Mouse (Mus musculus): Measurements from ENCODE around the gene Cd2bp2. TPM values are rescaled to one million over a fixed set of nuclear protein-coding genes. Genes with fewer than 3 reads are reported as not detected.

Cd2bp2 gene
- polyA plus RNA-seq, 1 experiment from 2014 or later: 22.8 TPM

GRCm38 (mm10) chr7:127147901-127148300 is 47.9 kb downstream of the Cd2bp2 start:
- Histone ChIP-seq H3K9me3 (ENCODE audit: control insufficient read depth, low read length) (no peaks in the 10 kb centered on the region), H3K36me3 (ENCODE audit: control insufficient read depth, insufficient read depth, low read length) (no peaks in the 10 kb centered on the region), H3K4me1 (replicated peaks; ENCODE audit: control insufficient read depth, insufficient read depth) (no peaks in the 10 kb centered on the region), H3K4me2 (replicated peaks; ENCODE audit: low read depth) (no peak overlapping the region), H3K4me3 (ENCODE audit: low read depth, low read length) (no peak overlapping the region), H3K27me3 (ENCODE audit: control insufficient read depth, insufficient read depth, low read length) (no peaks in the 10 kb centered on the region), H3K27ac (replicated peaks) (no peak overlapping the region), H3K9ac (ENCODE audit: low read length) (no peak overlapping the region)
- no peak for ATAC-seq (ENCODE audit: low FRiP score, low TSS enrichment)
- DNase-seq (ENCODE audit: low spot score): no peak
- WGBS: 49% methylated on average over 3 of the region's 3 CpGs
- TF ChIP-seq EP300 (optimal IDR thresholded peaks at IDR 0.05) (no peak), CTCF (IDR thresholded peaks at IDR 0.05; ENCODE audit: low read depth) (no peak)

GRCm38 (mm10) chr7:127146267-127146603 is 49.6 kb downstream of the Cd2bp2 start:
- Histone ChIP-seq H3K4me2 (replicated peaks; ENCODE audit: low read depth) (no peak overlapping the region), H3K27me3 (ENCODE audit: control insufficient read depth, insufficient read depth, low read length) (no peaks in the 10 kb centered on the region), H3K4me1 (replicated peaks; ENCODE audit: control insufficient read depth, insufficient read depth) (no peaks in the 10 kb centered on the region), H3K4me3 (ENCODE audit: low read depth, low read length) (no peak overlapping the region), H3K9me3 (ENCODE audit: control insufficient read depth, low read length) (no peaks in the 10 kb centered on the region), H3K9ac (ENCODE audit: low read length) (no peak overlapping the region), H3K36me3 (ENCODE audit: control insufficient read depth, insufficient read depth, low read length) (no peaks in the 10 kb centered on the region), H3K27ac (replicated peaks) (no peak overlapping the region)
- ATAC-seq (ENCODE audit: low FRiP score, low TSS enrichment) (no peak), DNase-seq (ENCODE audit: low spot score) (no peak)
- WGBS: 68% methylated on average over 2 of the region's 2 CpGs
- TF ChIP-seq EP300 (optimal IDR thresholded peaks at IDR 0.05): no peak
- TF ChIP-seq CTCF (IDR thresholded peaks at IDR 0.05; ENCODE audit: low read depth): no peak

DNA sequence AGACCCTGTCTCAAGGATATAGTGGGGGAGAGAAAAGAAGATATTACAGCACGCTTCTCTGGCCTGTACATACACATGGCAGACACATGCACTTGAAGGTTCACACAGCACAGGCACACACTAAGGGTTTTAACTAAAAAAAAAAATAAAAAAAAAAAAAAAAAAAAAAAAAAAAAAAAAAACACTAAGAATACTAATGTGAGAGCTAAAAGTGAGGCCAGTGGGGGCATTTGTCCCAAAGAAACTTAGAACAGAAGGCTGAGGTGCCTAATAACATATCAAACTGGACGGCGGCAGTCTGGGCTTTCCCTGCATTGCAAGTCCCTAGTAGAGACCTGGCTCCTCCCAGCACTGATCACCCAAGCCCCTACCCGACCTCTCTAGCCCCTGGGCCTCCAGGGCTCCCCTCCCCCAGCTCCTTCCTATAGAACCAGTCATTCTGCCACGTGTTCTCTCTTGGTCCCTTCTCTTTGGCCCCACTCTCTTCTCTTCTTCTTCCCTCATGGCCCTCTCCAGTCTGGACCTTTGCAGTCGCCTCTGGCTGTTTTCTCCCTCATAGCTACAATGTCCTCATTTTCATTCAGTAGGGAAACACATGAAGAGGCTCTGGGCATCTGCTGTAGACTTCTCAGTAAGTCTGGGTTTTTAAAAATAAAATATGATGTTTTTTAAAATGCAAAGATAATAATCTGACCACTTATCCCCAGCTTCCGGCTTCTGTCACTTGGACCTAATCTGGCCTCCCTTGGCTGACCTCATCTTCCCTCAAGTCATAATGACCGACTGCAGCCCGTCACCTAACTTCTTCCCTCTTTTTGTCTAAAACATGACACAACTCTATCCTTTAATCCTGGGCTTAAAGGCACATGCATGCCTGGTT is 50.2 kb downstream of the Cd2bp2 start:
- no peaks in the 10 kb centered on the region for H3K9me3 ChIP-seq (ENCODE audit: control insufficient read depth, low read length)
- H3K36me3 ChIP-seq (ENCODE audit: control insufficient read depth, insufficient read depth, low read length): no peaks in the 10 kb centered on the region
- H3K27ac ChIP-seq (replicated peaks): no peak overlapping the region
- no peaks in the 10 kb centered on the region for H3K4me1 ChIP-seq (replicated peaks; ENCODE audit: control insufficient read depth, insufficient read depth)
- H3K4me2 ChIP-seq (replicated peaks; ENCODE audit: low read depth): no peak overlapping the region
- H3K27me3 ChIP-seq (ENCODE audit: control insufficient read depth, insufficient read depth, low read length): no peaks in the 10 kb centered on the region
- DNase-seq (ENCODE audit: low spot score): no peak
- no peak overlapping the region for H3K4me3 ChIP-seq (ENCODE audit: low read depth, low read length)
- no peak for ATAC-seq (ENCODE audit: low FRiP score, low TSS enrichment)
- H3K9ac ChIP-seq (ENCODE audit: low read length): no peak overlapping the region
- WGBS: 61% methylated on average over 9 of the region's 9 CpGs
- no peak for TF ChIP-seq CTCF (IDR thresholded peaks at IDR 0.05; ENCODE audit: low read depth)
- no peak for TF ChIP-seq EP300 (optimal IDR thresholded peaks at IDR 0.05)

DNA sequence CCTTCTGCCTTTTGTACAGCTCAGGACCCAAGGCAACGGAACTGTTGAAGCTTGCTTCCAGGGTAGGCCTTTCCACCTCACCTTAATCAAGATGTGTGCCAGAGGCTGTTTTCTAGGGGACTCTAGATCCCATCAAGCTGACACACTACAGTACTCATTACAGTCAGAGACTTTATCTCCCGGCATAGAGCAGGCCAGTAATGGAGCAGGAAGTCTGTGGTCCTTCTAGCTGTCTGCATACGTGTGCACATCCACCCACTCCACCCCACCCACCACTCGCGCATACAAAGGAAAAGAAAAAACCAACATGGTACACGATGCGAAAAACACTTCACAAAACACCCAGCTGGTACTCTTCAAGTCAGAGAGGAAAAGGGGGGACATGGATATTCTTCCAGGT is 51.4 kb downstream of the Cd2bp2 start:
- no peak for ATAC-seq (ENCODE audit: low FRiP score, low TSS enrichment)
- no peaks in the 10 kb centered on the region for H3K4me1 ChIP-seq (replicated peaks; ENCODE audit: control insufficient read depth, insufficient read depth)
- 76% methylated on average over 7 of the region's 7 CpGs for WGBS

GRCm38 (mm10) chr7:127142666-127143065 is 53.2 kb downstream of the Cd2bp2 start:
- Histone ChIP-seq H3K9ac (ENCODE audit: low read length) (no peak overlapping the region), H3K9me3 (ENCODE audit: control insufficient read depth, low read length) (no peaks in the 10 kb centered on the region), H3K4me1 (replicated peaks; ENCODE audit: control insufficient read depth, insufficient read depth) (no peaks in the 10 kb centered on the region), H3K36me3 (ENCODE audit: control insufficient read depth, insufficient read depth, low read length) (no peaks in the 10 kb centered on the region), H3K27ac (replicated peaks) (no peak overlapping the region), H3K27me3 (ENCODE audit: control insufficient read depth, insufficient read depth, low read length) (no peaks in the 10 kb centered on the region), H3K4me2 (replicated peaks; ENCODE audit: low read depth) (no peak overlapping the region), H3K4me3 (ENCODE audit: low read depth, low read length) (no peak overlapping the region)
- no peak for TF ChIP-seq CTCF (IDR thresholded peaks at IDR 0.05; ENCODE audit: low read depth)
- no peak for TF ChIP-seq EP300 (optimal IDR thresholded peaks at IDR 0.05)
- ATAC-seq (ENCODE audit: low FRiP score, low TSS enrichment): no peak
- no peak for DNase-seq (ENCODE audit: low spot score)
- WGBS: 87% methylated on average over 4 of the region's 4 CpGs

More for the DNA sequence above, 51.4 kb downstream of the Cd2bp2 start:
- Histone ChIP-seq H3K36me3 (ENCODE audit: control insufficient read depth, insufficient read depth, low read length) (no peaks in the 10 kb centered on the region), H3K27ac (replicated peaks) (no peak overlapping the region), H3K4me2 (replicated peaks; ENCODE audit: low read depth) (no peak overlapping the region), H3K27me3 (ENCODE audit: control insufficient read depth, insufficient read depth, low read length) (no peaks in the 10 kb centered on the region), H3K9ac (ENCODE audit: low read length) (no peak overlapping the region), H3K9me3 (ENCODE audit: control insufficient read depth, low read length) (no peaks in the 10 kb centered on the region), H3K4me3 (ENCODE audit: low read depth, low read length) (no peak overlapping the region)
- DNase-seq (ENCODE audit: low spot score): no peak
- TF ChIP-seq CTCF (IDR thresholded peaks at IDR 0.05; ENCODE audit: low read depth): no peak
- no peak for TF ChIP-seq EP300 (optimal IDR thresholded peaks at IDR 0.05)

GRCm38 (mm10) chr7:127142214-127142613 is 53.6 kb downstream of the Cd2bp2 start:
- WGBS: 57% methylated on average over 2 of the region's 2 CpGs
- no peaks in the 10 kb centered on the region for H3K4me1 ChIP-seq (replicated peaks; ENCODE audit: control insufficient read depth, insufficient read depth)

More at GRCm38 (mm10) chr7:127142214-127142613, 53.6 kb downstream of the Cd2bp2 start:
- Histone ChIP-seq H3K4me2 (replicated peaks; ENCODE audit: low read depth) (no peak overlapping the region), H3K27me3 (ENCODE audit: control insufficient read depth, insufficient read depth, low read length) (no peaks in the 10 kb centered on the region), H3K27ac (replicated peaks) (no peak overlapping the region), H3K9ac (ENCODE audit: low read length) (no peak overlapping the region), H3K9me3 (ENCODE audit: control insufficient read depth, low read length) (no peaks in the 10 kb centered on the region), H3K36me3 (ENCODE audit: control insufficient read depth, insufficient read depth, low read length) (no peaks in the 10 kb centered on the region), H3K4me3 (ENCODE audit: low read depth, low read length) (no peak overlapping the region)
- TF ChIP-seq CTCF (IDR thresholded peaks at IDR 0.05; ENCODE audit: low read depth): no peak
- TF ChIP-seq EP300 (optimal IDR thresholded peaks at IDR 0.05): no peak
- DNase-seq (ENCODE audit: low spot score): no peak
- no peak for ATAC-seq (ENCODE audit: low FRiP score, low TSS enrichment)

Other genes with a start within 250 kb of the Cd2bp2 start
- gene Asphd1, start 246.5 kb downstream of the Cd2bp2 start, polyA plus RNA-seq (2015; fragmentation: Nextera tagmentation; extraction: Ambion mirVana): 0.28 and 0.40 TPM in 2 replicates
- 1.5 and 1.6 TPM in 2 replicates for gene Sez6l2, start 245.5 kb downstream of the Cd2bp2 start, polyA plus RNA-seq (2015; fragmentation: Nextera tagmentation; extraction: Ambion mirVana)
- gene Cdipt, start 220.1 kb downstream of the Cd2bp2 start, polyA plus RNA-seq (2015; fragmentation: Nextera tagmentation; extraction: Ambion mirVana): 79.3 and 80.4 TPM in 2 replicates
- 1.5 and 1.7 TPM in 2 replicates for gene Cdiptos, start 220.0 kb downstream of the Cd2bp2 start, polyA plus RNA-seq (2015; fragmentation: Nextera tagmentation; extraction: Ambion mirVana)
- 49.5 and 50.0 TPM in 2 replicates for gene Mvp, start 181.4 kb downstream of the Cd2bp2 start, polyA plus RNA-seq (2015; fragmentation: Nextera tagmentation; extraction: Ambion mirVana)
- gene Pagr1b, start 179.6 kb downstream of the Cd2bp2 start, polyA plus RNA-seq (2015; fragmentation: Nextera tagmentation; extraction: Ambion mirVana): 0.42 TPM in 1 of 2 replicates, not detected in the other
- 8.7 and 25.1 TPM in 2 replicates for gene Pagr1a, start 178.7 kb downstream of the Cd2bp2 start, polyA plus RNA-seq (2015; fragmentation: Nextera tagmentation; extraction: Ambion mirVana)
- 12.0 and 27.5 TPM in 2 replicates for gene Gm42742, start 175.0 kb downstream of the Cd2bp2 start, polyA plus RNA-seq (2015; fragmentation: Nextera tagmentation; extraction: Ambion mirVana)
- gene Prrt2, start 174.8 kb downstream of the Cd2bp2 start, polyA plus RNA-seq (2015; fragmentation: Nextera tagmentation; extraction: Ambion mirVana): 1.7 and 2.9 TPM in 2 replicates
- gene Maz, start 169.0 kb downstream of the Cd2bp2 start, polyA plus RNA-seq (2015; fragmentation: Nextera tagmentation; extraction: Ambion mirVana): 21.3 and 25.5 TPM in 2 replicates
- 20.8 and 24.4 TPM in 2 replicates for gene Kif22, start 153.6 kb downstream of the Cd2bp2 start, polyA plus RNA-seq (2015; fragmentation: Nextera tagmentation; extraction: Ambion mirVana)
- 1.8 and 2.0 TPM in 2 replicates for gene Zg16, start 108.7 kb downstream of the Cd2bp2 start, polyA plus RNA-seq (2015; fragmentation: Nextera tagmentation; extraction: Ambion mirVana)
- gene AI467606, start 104.7 kb downstream of the Cd2bp2 start, polyA plus RNA-seq (2015; fragmentation: Nextera tagmentation; extraction: Ambion mirVana): 4.0 and 4.1 TPM in 2 replicates
- 0.89 and 1.4 TPM in 2 replicates for gene Qprt, start 73.8 kb downstream of the Cd2bp2 start, polyA plus RNA-seq (2015; fragmentation: Nextera tagmentation; extraction: Ambion mirVana)
- 0.21 and 0.22 TPM in 2 replicates for gene Spn, start 58.2 kb downstream of the Cd2bp2 start, polyA plus RNA-seq (2015; fragmentation: Nextera tagmentation; extraction: Ambion mirVana)
- gene Tbc1d10b, start 12.4 kb upstream of the Cd2bp2 start, polyA plus RNA-seq (2015; fragmentation: Nextera tagmentation; extraction: Ambion mirVana): 11.7 and 12.1 TPM in 2 replicates
- gene Mylpf, start 12.8 kb upstream of the Cd2bp2 start, polyA plus RNA-seq (2015; fragmentation: Nextera tagmentation; extraction: Ambion mirVana): 11.7 and 15.9 TPM in 2 replicates
- gene Zfp553, start 37.0 kb upstream of the Cd2bp2 start, polyA plus RNA-seq (2015; fragmentation: Nextera tagmentation; extraction: Ambion mirVana): 11.4 and 12.2 TPM in 2 replicates
- gene Sept1, start 37.1 kb upstream of the Cd2bp2 start, polyA plus RNA-seq (2015; fragmentation: Nextera tagmentation; extraction: Ambion mirVana): 7.0 and 7.9 TPM in 2 replicates
- gene Zfp771, start 48.2 kb upstream of the Cd2bp2 start, polyA plus RNA-seq (2015; fragmentation: Nextera tagmentation; extraction: Ambion mirVana): 27.3 and 29.6 TPM in 2 replicates
- 79.8 and 84.5 TPM in 2 replicates for gene Dctpp1, start 64.7 kb upstream of the Cd2bp2 start, polyA plus RNA-seq (2015; fragmentation: Nextera tagmentation; extraction: Ambion mirVana)
- 113 and 115 TPM in 2 replicates for gene Sephs2, start 78.0 kb upstream of the Cd2bp2 start, polyA plus RNA-seq (2015; fragmentation: Nextera tagmentation; extraction: Ambion mirVana)
- 0.80 and 1.1 TPM in 2 replicates for gene Itgal, start 100.2 kb upstream of the Cd2bp2 start, polyA plus RNA-seq (2015; fragmentation: Nextera tagmentation; extraction: Ambion mirVana)
- gene Zfp768, start 149.5 kb upstream of the Cd2bp2 start, polyA plus RNA-seq (2015; fragmentation: Nextera tagmentation; extraction: Ambion mirVana): 9.0 and 11.0 TPM in 2 replicates
- 4.9 and 5.4 TPM in 2 replicates for gene Zfp747, start 180.0 kb upstream of the Cd2bp2 start, polyA plus RNA-seq (2015; fragmentation: Nextera tagmentation; extraction: Ambion mirVana)
- gene 9130019O22Rik, start 191.1 kb upstream of the Cd2bp2 start, polyA plus RNA-seq (2015; fragmentation: Nextera tagmentation; extraction: Ambion mirVana): 3.0 and 3.1 TPM in 2 replicates
- gene E430018J23Rik, start 197.6 kb upstream of the Cd2bp2 start, polyA plus RNA-seq (2015; fragmentation: Nextera tagmentation; extraction: Ambion mirVana): 3.3 and 3.9 TPM in 2 replicates
- 4.0 and 4.3 TPM in 2 replicates for gene Zfp764, start 210.8 kb upstream of the Cd2bp2 start, polyA plus RNA-seq (2015; fragmentation: Nextera tagmentation; extraction: Ambion mirVana)
- 15.6 and 17.8 TPM in 2 replicates for gene Zfp688, start 226.0 kb upstream of the Cd2bp2 start, polyA plus RNA-seq (2015; fragmentation: Nextera tagmentation; extraction: Ambion mirVana)

Data from stomach, postnatal 0 days (tissue).